Mouse (Mus musculus) kidney, adult 2 months (tissue): ENCODE measurements around the gene Crip2. TPM values are rescaled to one million over a fixed set of nuclear protein-coding genes. Genes with fewer than 3 reads are reported as not detected.

Experiments used
- DNase-seq: peaks from one replicate; pipeline ENCODE4 v3.0.0; 2021
- H3K27ac ChIP-seq: fragments of 200-500 bp; 2 replicates; pipeline ENCODE4 v1.5.1; 2012; ENCODE audit warnings: low read depth, low read length, control low read depth, inconsistent platforms; ENCODE audit not compliant: insufficient read depth
- H3K27me3 ChIP-seq: fragments of 200-500 bp; replicated peaks from 2 replicates; pipeline ENCODE4 v1.6.1; 2012; ENCODE audit warnings: mild to moderate bottlenecking, moderate library complexity, low read length, inconsistent platforms; ENCODE audit not compliant: control insufficient read depth, insufficient read depth
- H3K36me3 ChIP-seq: fragments of 200-500 bp; 2 replicates; pipeline ENCODE4 v1.6.1; 2012; ENCODE audit warnings: mild to moderate bottlenecking, moderate library complexity, low read length, inconsistent platforms; ENCODE audit not compliant: control insufficient read depth, insufficient read depth
- H3K4me1 ChIP-seq: fragments of 200-500 bp; 2 replicates; pipeline ENCODE4 v1.6.1; 2011; ENCODE audit warnings: low read length; ENCODE audit not compliant: control insufficient read depth, insufficient read depth
- H3K4me3 ChIP-seq: fragments of 200-500 bp; 2 replicates; pipeline ENCODE4 v1.5.1; 2011; ENCODE audit warnings: mild to moderate bottlenecking, low read depth, low read length, control low read depth; ENCODE audit not compliant: insufficient read depth
- CTCF ChIP-seq: fragments of 200-500 bp; conservative IDR thresholded peaks from 2 replicates; pipeline ENCODE4 v1.5.1; 2011; ENCODE audit warnings: low read depth, mild to moderate bottlenecking, control low read depth, low read length, moderate library complexity, mixed read lengths; ENCODE audit not compliant: insufficient read depth, insufficient read length
- POLR2A ChIP-seq: fragments of 200-500 bp; IDR thresholded peaks from one replicate; pipeline ENCODE4 v1.6.1; 2011; ENCODE audit warnings: low read depth, low read length, control low read depth
- WGBS: fragments of 180-500 bp; shearing (Covaris S2); methylation state at CpG from one replicate; pipeline ENCODE4 v1.1.7; 2018; 5-methylcytosine and 5-hydroxymethylcytosine counted together
- polyA plus RNA-seq: library from polyadenylated mRNA; depleted of rRNA; stranded (reverse); fragments of >200 nt; gene quantifications from 2 replicates; pipeline ENCODE4 v1.2.3, GENCODE M21; 2012

The Crip2 gene
- polyA plus RNA-seq, 1 experiment, result 221 TPM

GRCm38 (mm10) chr12:113101251-113101960 is 38.6 kb upstream of the Crip2 start:
- H3K36me3 ChIP-seq, result no peaks in the 10 kb centered on the region
- 0 out of 2 replicates have a peak, but pooled peaks cover 11% of the 10 kb centered on the region for H3K4me1 ChIP-seq
- H3K4me3 ChIP-seq, result no peak overlapping the region
- H3K27me3 ChIP-seq, result no peaks in the 10 kb centered on the region
- no peak overlapping the region for H3K27ac ChIP-seq
- TF ChIP-seq POLR2A, result no peak
- TF ChIP-seq CTCF, result no peak
- DNase-seq, result no peak
- 74% methylated on average over 9 of the region's 9 CpGs for WGBS

- WGBS, result 57% methylated on average over 6 of the region's 6 CpGs
- Histone ChIP-seq H3K27me3 (no peaks in the 10 kb centered on the region), H3K36me3 (no peaks in the 10 kb centered on the region), H3K4me3 (no peak overlapping the region), H3K4me1 (0 out of 2 replicates have a peak, but pooled peaks cover 11% of the 10 kb centered on the region), H3K27ac (no peak overlapping the region)
- DNase-seq, result peak; percentile 62
- TF ChIP-seq POLR2A (no peak), CTCF (peak; percentile 64)
Observed at GRCm38 (mm10) chr12:113102461-113102860, 37.6 kb upstream of the Crip2 start.

GRCm38 (mm10) chr12:113103846-113104451 is 36.1 kb upstream of the Crip2 start:
- Histone ChIP-seq H3K27me3 (no peaks in the 10 kb centered on the region), H3K36me3 (no peaks in the 10 kb centered on the region), H3K4me1 (0 out of 2 replicates have a peak, but pooled peaks cover 7% of the 10 kb centered on the region), H3K27ac (no peak overlapping the region), H3K4me3 (no peak overlapping the region)
- TF ChIP-seq POLR2A (no peak), CTCF (peak; percentile 53)
- 70% methylated on average over 8 of the region's 8 CpGs for WGBS
- peak; percentile 52 for DNase-seq

- no peak overlapping the region for H3K27ac ChIP-seq
- H3K27me3 ChIP-seq, result no peaks in the 10 kb centered on the region
- H3K36me3 ChIP-seq, result no peaks in the 10 kb centered on the region
- no peak for TF ChIP-seq POLR2A
- TF ChIP-seq CTCF, result no peak
- 70% methylated on average over 6 of the region's 6 CpGs for WGBS
- H3K4me3 ChIP-seq, result no peak overlapping the region
- no peaks in the 10 kb centered on the region for H3K4me1 ChIP-seq
- no peak for DNase-seq
Observed at GRCm38 (mm10) chr12:113106386-113106785, 33.6 kb upstream of the Crip2 start.

- H3K36me3 ChIP-seq, result no peaks in the 10 kb centered on the region
- no peak for TF ChIP-seq CTCF
- no peak for TF ChIP-seq POLR2A
- H3K4me1 ChIP-seq, result no peaks in the 10 kb centered on the region
- no peak overlapping the region for H3K27ac ChIP-seq
- 68% methylated on average over 4 of the region's 4 CpGs for WGBS
- H3K4me3 ChIP-seq, result no peak overlapping the region
- DNase-seq, result no peak
- no peaks in the 10 kb centered on the region for H3K27me3 ChIP-seq
Observed at GRCm38 (mm10) chr12:113107431-113108124, 32.5 kb upstream of the Crip2 start.

- 81% methylated on average over 17 of the region's 17 CpGs for WGBS
- no peaks in the 10 kb centered on the region for H3K36me3 ChIP-seq
- no peak for DNase-seq
- no peak overlapping the region for H3K4me3 ChIP-seq
- no peak overlapping the region for H3K27ac ChIP-seq
- no peaks in the 10 kb centered on the region for H3K27me3 ChIP-seq
- H3K4me1 ChIP-seq, result no peaks in the 10 kb centered on the region
- TF ChIP-seq CTCF (no peak), POLR2A (no peak)
Observed at GRCm38 (mm10) chr12:113108528-113109283, 31.3 kb upstream of the Crip2 start.
